8 mouse cellular contexts compared by ENCODE assay signal in the genomic region with DNA sequence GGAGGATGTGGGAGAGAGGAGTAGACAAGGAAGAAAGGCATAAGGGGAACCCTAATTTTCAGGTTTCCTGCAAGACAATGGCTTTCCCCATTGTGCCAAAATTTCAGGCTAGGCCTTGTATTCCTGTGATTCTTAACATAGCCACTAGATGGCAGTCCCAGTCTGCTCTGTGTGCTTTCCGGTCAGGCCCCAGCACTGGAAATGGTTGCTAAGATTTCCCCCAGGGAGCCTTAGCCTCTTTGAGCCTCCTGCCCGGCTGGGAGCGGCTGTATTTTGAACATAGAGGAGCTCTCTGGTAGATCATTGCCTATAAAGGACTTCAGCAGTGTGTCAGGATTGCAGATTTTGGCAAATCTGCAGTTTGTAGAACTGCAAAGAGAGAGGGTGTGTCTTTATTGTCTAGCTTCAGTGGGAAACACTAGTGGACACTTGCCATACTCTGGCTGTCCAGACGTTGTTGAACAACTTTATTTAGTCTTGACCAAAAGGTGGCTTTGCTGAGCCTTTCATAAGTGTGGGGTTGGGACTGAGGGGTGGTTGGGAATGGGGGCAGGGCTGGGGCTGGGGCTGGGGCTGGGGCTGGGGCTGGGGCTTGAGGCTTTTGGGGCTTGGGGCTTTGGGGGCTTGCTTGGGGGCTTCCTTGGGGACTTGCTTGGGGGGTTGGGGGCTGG. TPM values are rescaled to one million over a fixed set of nuclear protein-coding genes. Genes with fewer than 3 reads are reported as not detected.
DNase-seq lines count a peak whose midpoint lies in the region; ATAC-seq lines count a peak whose summit lies in the region.

No protein-coding gene starts in this region.

- H3K4me1 ChIP-seq in liver, embryonic 12.5 days = no peaks in the 10 kb centered on the region
- peaks cover 12% of the 10 kb centered on the region for H3K4me1 ChIP-seq in hindbrain, embryonic 15.5 days (replicated peaks)

- no peak overlapping the region for H3K4me3 ChIP-seq in liver, embryonic 12.5 days
- H3K4me3 ChIP-seq in hindbrain, embryonic 15.5 days = no peak overlapping the region

- H3K27me3 ChIP-seq in liver, embryonic 12.5 days (replicated peaks) = no peaks in the 10 kb centered on the region
- H3K27me3 ChIP-seq in hindbrain, embryonic 15.5 days = 0 out of 2 replicates have a peak, but pooled peaks cover 3% of the 10 kb centered on the region

- 6% methylated on average over 4 of the region's 4 CpGs for WGBS in liver, embryonic 12.5 days (ENCODE audit: insufficient replicate concordance)
- 0% methylated on average over 4 of the region's 4 CpGs for WGBS in hindbrain, embryonic 15.5 days

- H3K27ac ChIP-seq in liver, embryonic 12.5 days = no peak overlapping the region
- H3K27ac ChIP-seq in hindbrain, embryonic 15.5 days (replicated peaks) = peak overlapping the region; percentile 60; the same call in 1 of the 2 replicates

- H3K9ac ChIP-seq in liver, embryonic 12.5 days = no peak overlapping the region
- H3K9ac ChIP-seq in hindbrain, embryonic 15.5 days = no peak overlapping the region; the same call in 1 of the 2 replicates

- H3K4me2 ChIP-seq in liver, embryonic 12.5 days = no peak overlapping the region
- H3K4me2 ChIP-seq in hindbrain, embryonic 15.5 days = peak overlapping the region; percentile 28

- ATAC-seq in liver, embryonic 12.5 days = no peak
- ATAC-seq in hindbrain, embryonic 15.5 days (ENCODE audit: low FRiP score, low read depth) = peak; percentile 77; the same call in 1 of the 2 replicates
- ATAC-seq in megakaryocyte progenitor cell, adult 5-6 weeks (replicated peaks; ENCODE audit: poor library complexity) = peak; percentile 93

- peak; percentile 28 for DNase-seq in liver
- peak; percentile 60 for DNase-seq in cerebellum, adult 9-11 months
- DNase-seq in gastrocnemius, adult 18-20 months (ENCODE audit: low spot score) = peak; percentile 78
- DNase-seq in layer of hippocampus, postnatal 25 days (ENCODE audit: extremely low spot score in 1 of 2, low spot score in 1 of 2) = peak; percentile 47 to 56
- DNase-seq in right cerebral cortex, postnatal 4 days = peak; percentile 56

- no peaks in the 10 kb centered on the region for H3K9me3 ChIP-seq in liver, embryonic 12.5 days (replicated peaks)
- H3K9me3 ChIP-seq in hindbrain, embryonic 15.5 days = no peaks in the 10 kb centered on the region

- no peaks in the 10 kb centered on the region for H3K36me3 ChIP-seq in liver, embryonic 12.5 days
- H3K36me3 ChIP-seq in hindbrain, embryonic 15.5 days = no peaks in the 10 kb centered on the region

RNA-seq across cellular contexts. Expression of gene Ttc12, which starts 8.1 kb away (rescaled TPM):
- 0.23 and 0.33 TPM in 2 replicates for polyA plus RNA-seq in liver, embryonic 12.5 days (2016; fragmentation: Nextera tagmentation; extraction: Ambion mirVana)
- 1 to 10 TPM in 1 of 2 experiments, under 1 TPM in 1; 0.91 to 1.1 TPM for total RNA-seq in gastrocnemius, adult 18-20 months (2021)
- 1.7 and 2.3 TPM in 2 replicates for polyA plus RNA-seq in hindbrain, embryonic 15.5 days (2015; fragmentation: Nextera tagmentation; extraction: Ambion mirVana)
- total RNA-seq in layer of hippocampus, postnatal 25 days (2021) = 1 to 10 TPM; 1.4 to 1.8 TPM
- 1.3 TPM in 2 replicates for total RNA-seq in megakaryocyte progenitor cell, adult 5-6 weeks (2015)
- 0.95 and 3.2 TPM in 2 replicates for total RNA-seq in megakaryocyte progenitor cell, adult 5-6 weeks (2017)

Comparison
In these comparisons a context has a peak if more than half of its experiments do, and no peak if none do; other contexts are left out.
1. DNase-seq: peak in every context shown above with its lines; median percentile 78 in gastrocnemius, adult 18-20 months; 60 in cerebellum, adult 9-11 months; 56 in right cerebral cortex, postnatal 4 days; 52 in layer of hippocampus, postnatal 25 days; 28 in liver.